Mouse (Mus musculus) spleen, adult 18-20 months (tissue): ENCODE data around the gene Cd19.

Experiments used
- DNase-seq, 2 experiments: peaks; one replicate each; pipeline ENCODE4 v3.0.0; 2022; ENCODE audit warnings: mixed read lengths in 2 of 2

The Cd19 gene

DNA sequence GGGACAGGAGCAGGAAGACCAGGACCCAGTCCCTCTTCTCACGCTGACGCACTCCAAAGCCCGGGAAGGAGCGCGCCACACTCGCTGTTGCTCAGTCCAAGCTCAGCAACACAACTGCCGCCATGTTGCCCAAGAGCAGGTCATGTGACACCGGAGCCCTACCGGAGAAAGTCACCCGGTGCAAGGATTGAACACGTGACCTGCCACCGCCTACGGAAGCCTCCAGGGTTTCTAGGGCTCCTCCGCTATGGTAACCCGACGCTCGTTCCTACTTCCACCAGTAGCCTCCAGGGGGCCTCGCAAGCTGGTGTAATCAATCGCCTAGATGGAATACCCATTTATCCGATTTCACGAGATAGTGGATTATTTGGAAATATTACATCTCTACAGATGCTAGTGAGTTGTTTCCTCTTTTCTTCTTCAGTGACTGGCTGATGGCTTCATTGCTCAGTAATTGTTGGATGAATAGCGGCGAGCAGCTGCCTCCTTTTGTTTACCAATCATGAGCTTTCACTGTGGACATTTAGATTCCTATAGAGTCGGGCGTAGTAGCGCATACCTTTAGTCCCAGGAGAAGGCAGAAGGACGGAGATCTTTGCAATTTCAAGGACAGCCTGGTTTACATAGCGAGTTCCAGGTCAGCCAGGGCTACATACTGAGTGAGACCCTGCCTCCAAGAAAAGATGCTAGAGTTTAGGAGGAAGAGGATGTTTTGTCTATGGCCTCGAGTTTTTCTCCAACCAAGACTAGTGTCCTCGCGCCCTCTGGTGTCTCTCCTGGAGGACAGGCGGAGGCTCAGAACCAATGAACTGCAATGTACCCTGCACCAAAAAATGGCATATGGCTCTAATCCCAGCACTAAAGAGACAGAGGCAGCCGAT is 37.2 kb downstream of the Cd19 start, which contains the start of gene Spns1:
Gene Spns1, minus strand, starts transcription at position 173 of the 881 bp plus-strand sequence.
- peak; percentile 87 for DNase-seq

DNA sequence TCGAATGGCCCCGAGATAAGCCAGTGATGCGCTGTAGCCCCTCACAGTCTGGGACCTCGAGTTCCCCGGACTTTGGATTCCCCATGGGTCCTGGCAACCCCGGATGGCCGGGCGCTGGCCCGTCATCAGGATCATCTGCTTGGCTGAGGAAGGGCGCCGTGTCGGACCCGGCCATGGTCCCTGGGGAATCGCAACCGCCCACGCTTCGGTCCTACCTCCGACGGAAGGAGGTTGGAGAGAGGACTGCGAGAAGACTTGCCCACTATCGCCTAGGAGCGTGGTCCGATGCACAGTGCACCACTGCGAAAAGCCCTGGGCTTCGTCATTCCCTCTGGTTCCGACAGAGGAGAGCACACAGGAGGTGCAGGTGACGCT is 37.8 kb downstream of the Cd19 start:
- DNase-seq = peak; percentile 25 to 39

- no peak for DNase-seq
These were observed 39.7 kb downstream of the Cd19 start for GRCm38 (mm10) chr7:126375012-126375411.

- DNase-seq = no peak
These were observed 40.2 kb downstream of the Cd19 start for GRCm38 (mm10) chr7:126374526-126374925.

- DNase-seq = no peak
These were observed 41.7 kb downstream of the Cd19 start for GRCm38 (mm10) chr7:126373007-126373406.

DNA sequence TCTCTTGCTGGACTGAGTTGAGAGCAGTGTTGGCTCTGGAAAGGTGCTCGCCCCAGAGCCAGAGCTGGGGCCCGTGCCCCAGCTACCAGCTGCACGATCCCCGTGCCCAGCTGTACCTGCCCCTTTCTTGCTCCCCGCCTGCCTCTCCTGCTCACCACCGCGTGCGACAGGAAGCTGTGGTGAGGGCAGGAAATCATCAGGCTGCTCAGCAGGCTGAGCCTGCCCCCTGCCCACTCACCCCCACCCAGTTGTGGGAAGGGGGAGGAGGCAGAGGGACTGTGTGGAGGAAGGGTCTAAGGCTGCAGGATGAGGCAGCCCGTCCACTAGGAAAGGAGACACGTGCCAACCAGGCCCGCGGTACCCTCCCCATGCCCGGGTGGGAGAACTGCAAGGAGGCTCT is 45.3 kb downstream of the Cd19 start, which contains the start of gene Lat:
Gene Lat, minus strand, starts transcription at position 178 of the 400 bp plus-strand sequence.
- DNase-seq = peak; percentile 66 to 74

- DNase-seq = no peak
These were observed 46.3 kb downstream of the Cd19 start for GRCm38 (mm10) chr7:126368367-126368766.

DNA sequence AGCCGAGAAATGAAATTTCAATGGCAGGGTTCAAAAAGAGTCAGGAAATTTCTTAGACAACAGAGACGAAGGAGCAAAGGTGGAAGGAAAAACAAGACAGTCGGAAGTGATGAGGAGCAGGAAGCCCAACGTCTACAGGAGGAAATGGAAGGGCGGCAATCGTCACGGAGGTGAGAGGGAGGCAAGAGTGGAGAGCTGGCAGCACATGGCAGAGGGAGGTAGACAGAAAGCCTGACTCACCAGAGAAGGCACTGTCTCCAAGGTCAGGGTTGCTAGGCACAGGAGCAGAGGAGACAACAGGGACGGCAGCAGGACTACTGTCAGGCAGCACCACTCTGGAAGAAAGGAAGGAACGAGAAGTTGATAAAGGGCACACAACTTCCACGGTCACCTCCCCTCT is 47.1 kb downstream of the Cd19 start:
- no peak for DNase-seq

DNA sequence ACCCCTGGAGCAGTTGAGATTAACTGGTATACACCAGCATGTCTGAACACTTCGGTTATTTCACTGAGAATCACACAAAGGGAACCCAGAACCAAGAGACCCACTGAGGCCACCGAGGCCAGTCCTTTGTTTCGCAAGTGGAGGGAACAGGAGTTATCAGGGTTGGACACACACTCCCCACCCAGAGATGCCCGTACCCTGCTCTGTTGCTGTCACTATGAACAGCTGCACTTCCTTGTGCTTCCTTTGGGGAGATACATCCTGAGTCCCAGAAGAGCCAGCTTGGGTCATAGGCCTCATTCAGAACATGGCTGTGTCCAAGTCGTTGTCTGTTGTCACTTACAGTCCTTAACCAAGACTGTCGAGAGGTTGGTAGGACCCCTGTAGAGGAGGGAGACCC is 51.7 kb downstream of the Cd19 start:
- no peak for DNase-seq

- no peak for DNase-seq
These were observed 55.6 kb downstream of the Cd19 start for GRCm38 (mm10) chr7:126359049-126359448.
